Mouse (Mus musculus) neutrophil, adult 65 days (primary cell): ENCODE measurements around the gene Amelx. TPM values are rescaled to one million over a fixed set of nuclear protein-coding genes. Genes with fewer than 3 reads are reported as not detected.

Experiments
- total RNA-seq: library from RNA; stranded (reverse); gene quantifications from 2 replicates; pipeline ENCODE4 v1.2.4, GENCODE M21; 2023

Amelx gene
- total RNA-seq: not detected in 2 replicates

DNA sequence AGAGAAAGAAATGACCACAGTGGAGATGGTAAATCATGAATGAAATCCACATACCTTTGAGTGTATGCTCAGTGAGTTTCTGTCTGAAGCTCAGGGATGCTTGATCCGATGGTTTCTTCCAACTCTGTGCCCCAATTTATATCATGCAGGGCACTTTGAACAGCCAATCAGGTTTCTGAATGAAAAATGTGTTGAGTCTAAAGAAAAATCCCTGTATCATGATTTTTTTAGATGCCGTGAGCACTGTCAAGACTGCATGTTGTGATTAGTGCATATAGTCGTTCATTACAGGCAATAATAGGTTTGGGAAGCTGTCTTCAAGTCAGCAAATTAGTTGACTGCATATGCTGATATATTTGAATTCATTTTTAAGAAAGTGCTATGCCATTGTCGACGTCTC, at the start of gene Amelx:
Gene Amelx, minus strand, starts transcription at position 101 of the 400 bp plus-strand sequence.

Other genes with a start within 250 kb of the Amelx start
- 18.9 and 22.6 TPM in 2 replicates for gene Hccs, start 133.2 kb upstream of the Amelx start, total RNA-seq